Mouse (Mus musculus): ENCODE measurements around the gene Gm6657.

Gm6657 gene

DNA sequence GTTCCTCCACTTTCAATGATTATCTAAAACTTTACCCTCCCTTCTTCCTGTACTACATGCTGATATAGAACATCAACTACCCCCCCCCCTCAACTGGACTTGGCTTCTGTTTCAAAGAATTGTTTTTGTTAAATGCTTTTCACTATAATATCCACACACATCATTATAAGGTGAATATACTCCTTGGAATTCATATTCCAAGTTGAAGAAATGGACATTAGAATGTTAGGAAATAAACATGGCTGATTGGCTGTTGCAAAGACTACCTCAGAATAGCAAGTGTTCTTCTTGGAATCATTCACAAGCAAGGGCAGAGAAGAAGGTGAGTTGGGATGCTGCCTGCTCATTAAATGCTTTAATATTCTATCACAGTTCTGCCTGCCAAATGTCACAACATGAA, at the start of gene Gm6657:
TSS of gene Gm6657 (plus strand) at position 301 of the 400 bp plus-strand sequence.
- no peak for DNase-seq (ENCODE audit: low spot score in 2 of 2)

DNA sequence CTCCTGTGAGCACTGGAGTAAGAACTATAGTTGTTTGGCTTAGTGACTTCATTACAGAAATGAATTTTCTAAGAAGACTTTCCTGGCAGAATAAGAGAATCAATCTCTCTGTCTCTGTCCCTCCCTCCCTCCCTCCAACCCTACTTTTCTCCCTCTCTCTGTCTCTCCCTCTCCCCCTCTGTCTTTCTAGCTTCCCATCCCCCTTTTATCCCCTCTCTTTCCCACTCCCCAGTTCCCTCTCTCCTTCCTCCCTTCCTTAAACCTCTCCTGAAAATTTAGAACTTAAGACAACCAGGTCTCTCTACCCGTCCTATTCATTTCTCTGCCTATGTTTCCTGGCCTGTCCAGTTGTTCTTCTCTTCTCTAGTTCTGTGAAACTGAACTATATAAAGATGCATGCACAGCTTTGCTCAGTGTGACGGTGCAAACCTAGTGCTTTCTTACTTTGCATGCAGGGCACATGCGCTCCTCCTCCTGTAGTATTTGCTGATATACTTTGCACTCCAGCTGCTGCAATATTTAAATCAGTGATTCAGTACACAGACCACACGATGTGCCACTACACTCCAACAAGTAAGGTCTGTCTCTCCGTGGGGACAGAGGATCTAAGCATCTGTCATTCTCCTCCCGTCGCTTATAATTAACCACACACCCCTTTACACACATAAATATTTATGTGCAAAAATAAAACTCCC, 40.6 kb upstream of the Gm6657 start:
- no peak for DNase-seq (ENCODE audit: low spot score in 2 of 2)

DNA sequence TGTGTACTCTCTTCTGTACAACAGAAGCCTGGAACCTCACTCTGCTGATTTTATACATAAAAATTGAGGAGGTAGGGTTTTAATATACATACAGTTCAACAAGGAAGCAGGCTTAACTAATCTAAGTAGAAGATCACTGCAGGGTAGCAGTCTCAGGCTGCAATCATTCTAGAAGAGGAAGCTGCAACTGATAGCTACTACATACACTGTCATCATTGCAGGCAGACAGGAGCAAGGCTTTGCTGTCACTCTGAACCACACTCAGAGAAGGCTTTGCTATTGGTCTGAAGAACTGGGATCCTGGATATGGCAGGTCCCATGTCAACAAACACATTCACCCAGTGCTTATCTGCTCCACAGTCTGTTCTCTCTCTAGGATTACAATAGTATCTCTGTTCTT, 23.9 kb upstream of the Gm6657 start:
- DNase-seq (ENCODE audit: low spot score in 2 of 2): no peak

DNA sequence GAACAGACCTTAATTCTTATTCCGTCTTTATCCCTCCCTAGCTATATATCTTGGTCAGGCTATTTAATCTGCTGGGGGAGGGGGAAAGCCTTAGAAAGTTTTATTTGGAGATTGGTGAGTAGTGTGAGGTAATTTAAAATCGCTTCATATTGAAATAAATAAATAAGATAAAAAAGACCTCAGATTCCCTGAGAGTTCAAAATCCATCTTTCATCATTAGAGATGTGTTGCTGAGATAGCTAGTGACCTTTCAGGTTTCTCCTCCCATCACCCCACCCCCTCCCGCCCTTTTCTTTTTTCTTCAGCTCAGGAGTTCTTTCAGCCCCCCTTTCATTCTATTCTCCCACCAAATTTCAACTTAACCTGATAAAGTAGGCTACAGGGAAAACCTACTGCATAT, 20.1 kb upstream of the Gm6657 start:
- DNase-seq (ENCODE audit: low spot score in 2 of 2): no peak

DNA sequence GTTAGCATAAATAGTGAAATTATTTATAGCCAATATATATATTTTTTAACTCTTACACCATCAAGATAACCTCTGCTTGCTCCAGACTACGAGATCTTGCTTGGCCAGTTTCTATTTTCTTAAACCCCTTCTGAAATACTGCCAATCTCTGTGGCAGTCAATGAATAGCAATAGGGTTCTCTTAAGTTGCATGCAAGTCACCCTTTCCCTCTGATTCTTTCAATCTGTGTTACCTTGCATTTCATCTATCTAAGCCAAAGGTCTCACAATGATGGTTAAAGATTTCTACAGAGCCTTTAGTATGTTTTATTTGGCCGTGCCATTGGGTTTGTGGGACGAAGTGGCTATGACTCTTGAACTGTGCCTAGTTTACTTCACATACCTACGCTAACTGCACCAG, 19.4 kb upstream of the Gm6657 start:
- DNase-seq (ENCODE audit: low spot score in 2 of 2): no peak

DNA sequence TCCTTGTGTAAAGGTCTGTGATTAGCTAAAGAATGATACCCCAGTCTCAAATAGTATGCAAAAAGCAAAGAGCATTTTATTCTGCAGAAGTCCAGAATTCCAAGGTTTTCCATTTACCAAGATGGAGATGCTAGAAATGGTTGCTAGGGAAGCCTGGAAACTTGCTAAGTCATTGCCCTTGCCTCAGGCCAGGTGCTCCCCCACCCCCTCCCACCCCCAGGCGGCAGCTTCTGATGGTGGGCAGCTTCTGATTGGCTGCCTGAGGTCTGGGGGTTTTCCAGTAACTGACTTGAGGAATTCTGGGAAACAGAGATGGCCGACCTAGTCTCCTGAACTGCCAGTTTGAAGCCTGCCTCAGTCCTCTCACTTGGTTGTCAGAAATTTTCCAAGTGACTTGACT, 12.6 kb upstream of the Gm6657 start:
- DNase-seq (ENCODE audit: low spot score in 2 of 2): no peak

DNA sequence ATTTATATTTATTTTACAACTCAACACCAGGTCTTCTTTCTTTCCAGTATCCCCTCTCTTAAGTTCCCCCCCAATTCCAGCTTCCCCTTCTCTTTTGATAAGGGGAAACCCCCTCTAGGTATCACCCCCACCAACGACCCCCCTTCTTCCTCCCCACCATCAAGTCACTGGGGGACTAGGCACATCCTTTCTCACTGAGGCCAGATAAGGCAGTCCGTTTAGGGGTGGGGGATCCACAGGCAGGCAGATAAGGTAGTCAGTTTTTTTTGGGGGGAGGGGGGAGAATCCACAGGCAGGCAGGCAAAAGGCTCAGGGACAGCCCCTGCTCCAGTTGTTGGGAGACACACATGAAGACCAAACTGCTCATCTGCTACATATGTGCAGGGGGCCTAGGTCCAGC, 1.3 kb downstream of the Gm6657 start:
- DNase-seq (ENCODE audit: low spot score in 2 of 2): no peak

DNA sequence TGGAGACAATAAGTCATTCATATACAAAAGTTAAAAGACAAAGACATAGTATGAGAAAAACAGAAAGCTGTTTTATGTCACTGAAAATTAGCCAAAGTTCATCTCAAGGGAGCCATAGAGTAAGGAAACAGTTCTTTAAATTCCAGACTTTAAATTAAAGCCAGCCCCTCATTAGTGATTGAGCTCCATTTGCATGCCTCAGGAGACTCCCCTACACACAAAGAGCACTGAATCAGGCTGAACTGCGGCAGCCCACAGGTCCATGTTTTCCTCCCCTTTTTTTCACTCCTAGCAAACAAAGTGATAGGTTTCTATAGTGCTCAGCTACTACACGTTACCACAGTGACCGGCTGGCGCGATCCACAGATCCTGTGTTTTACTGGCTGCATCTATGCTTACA, 9.6 kb downstream of the Gm6657 start:
- DNase-seq (ENCODE audit: low spot score in 2 of 2): no peak

DNA sequence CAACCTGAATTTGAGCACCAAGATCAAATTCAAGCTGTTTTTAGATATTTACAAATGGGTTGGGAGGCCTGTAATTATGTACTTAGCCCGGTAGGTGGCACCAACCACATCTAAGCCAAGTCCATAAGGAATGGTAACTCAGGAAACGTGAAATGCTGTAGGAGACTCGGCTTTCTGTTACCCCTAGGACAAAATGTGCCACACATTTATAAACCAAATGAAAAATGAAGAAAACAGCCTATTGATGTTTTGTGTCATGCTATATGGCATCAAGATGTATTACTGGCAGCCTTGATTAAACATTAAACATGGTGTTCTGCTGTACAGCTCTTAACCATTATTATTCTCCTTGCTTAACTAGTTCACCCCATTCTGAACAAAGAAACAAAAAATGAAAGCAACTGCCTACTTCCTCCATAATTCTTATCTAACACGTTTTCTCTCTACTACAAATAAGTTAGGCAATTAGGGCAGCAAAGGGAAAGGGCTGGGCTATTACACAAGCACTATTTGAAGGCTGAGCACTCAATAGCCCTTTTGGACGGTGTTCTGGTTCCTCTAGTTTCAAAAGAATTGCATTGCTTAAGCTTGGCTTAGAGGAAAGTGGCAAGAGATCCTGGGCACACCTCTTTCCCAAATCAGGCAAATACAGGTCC, 12.0 kb downstream of the Gm6657 start:
- DNase-seq (ENCODE audit: low spot score in 2 of 2): peak; percentile 23 to 48

DNA sequence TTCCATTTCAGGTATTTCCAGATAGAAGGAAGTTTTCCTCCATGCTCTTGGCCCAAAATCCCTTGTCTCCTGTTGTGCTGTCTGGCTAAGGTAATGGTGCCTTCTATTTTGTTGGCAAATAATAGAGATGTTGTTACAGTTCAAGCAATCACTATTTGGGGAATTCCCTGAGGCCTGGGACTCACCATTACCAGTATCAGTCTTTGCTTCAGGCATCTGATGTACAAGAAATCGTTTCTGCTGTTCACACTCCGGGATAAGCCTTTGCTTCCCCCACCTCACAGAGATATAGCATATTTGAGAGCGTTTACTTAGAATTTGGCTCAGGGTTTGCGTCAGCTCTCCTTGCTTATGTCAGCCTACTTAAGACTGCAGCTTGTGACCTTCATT, 12.5 kb downstream of the Gm6657 start:
- DNase-seq (ENCODE audit: low spot score in 2 of 2): no peak

DNA sequence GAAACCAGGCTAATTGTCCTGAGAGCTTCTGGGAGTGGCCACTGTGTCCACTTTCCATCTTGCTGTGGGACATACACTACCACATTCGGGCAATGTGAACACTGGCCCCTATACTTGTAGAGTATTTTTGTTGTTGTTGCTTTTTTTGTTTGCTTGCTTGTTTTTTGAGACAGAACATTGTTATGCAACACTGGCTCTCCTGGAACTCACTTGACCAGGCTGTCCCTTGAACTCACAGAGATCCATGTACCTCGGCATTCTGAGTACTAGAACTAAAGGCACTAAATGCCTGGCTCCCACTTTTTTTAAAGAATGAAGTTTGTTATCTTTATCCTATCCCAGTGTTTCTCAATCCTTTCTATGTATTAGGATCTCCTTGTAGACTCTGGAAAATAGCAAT, 15.8 kb downstream of the Gm6657 start:
- DNase-seq (ENCODE audit: low spot score in 2 of 2): no peak

DNA sequence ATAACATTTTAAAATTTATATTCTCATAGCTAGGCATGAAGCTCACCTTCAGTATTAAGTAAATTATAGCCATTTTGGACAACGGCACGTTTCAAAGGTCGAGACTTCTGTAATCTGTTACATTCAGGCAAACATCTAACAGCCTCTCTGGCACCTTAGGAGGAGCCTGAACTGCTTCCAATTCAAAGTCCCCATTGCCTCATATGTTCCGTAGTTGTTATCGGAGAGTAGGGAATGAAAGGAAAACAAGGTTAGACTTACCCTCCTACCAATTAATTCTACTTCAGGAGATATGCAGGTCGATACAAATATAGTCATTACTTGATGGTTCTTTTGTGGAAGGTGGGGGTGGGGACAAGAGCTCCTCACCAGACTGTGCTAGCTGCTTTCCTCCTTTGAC, 21.4 kb downstream of the Gm6657 start:
- DNase-seq (ENCODE audit: low spot score in 2 of 2): no peak

DNA sequence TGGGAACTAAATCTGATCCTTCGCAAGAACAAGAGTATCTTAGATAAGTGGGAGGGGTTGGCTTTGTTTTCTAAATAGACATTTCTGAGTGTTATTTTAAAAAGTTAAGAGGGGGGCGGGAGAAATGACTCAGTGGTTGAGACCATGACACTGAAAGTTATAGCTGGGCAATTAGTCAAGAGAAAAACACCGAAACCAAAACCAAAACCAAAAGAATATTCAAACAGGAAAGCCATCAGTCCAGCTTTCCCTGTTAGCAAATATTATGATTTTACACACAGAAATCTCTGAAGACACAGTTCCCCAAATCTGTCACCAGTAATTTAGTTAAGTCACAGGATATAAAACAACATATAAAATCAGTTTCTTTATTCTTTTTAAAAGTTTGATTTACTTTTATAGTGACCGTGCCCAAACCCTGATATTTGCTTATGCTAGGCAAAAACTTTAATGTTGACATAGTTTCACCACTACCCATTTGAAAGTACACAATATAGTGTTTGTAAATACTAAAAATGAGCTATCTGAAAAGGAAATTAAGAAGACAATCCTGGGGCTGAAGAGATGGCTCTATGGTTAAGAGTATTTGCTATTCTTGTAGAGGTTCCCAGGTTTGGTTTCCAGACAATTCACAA, 25.3 kb downstream of the Gm6657 start:
- peak; percentile 7 to 19 for DNase-seq (ENCODE audit: low spot score in 2 of 2)

DNA sequence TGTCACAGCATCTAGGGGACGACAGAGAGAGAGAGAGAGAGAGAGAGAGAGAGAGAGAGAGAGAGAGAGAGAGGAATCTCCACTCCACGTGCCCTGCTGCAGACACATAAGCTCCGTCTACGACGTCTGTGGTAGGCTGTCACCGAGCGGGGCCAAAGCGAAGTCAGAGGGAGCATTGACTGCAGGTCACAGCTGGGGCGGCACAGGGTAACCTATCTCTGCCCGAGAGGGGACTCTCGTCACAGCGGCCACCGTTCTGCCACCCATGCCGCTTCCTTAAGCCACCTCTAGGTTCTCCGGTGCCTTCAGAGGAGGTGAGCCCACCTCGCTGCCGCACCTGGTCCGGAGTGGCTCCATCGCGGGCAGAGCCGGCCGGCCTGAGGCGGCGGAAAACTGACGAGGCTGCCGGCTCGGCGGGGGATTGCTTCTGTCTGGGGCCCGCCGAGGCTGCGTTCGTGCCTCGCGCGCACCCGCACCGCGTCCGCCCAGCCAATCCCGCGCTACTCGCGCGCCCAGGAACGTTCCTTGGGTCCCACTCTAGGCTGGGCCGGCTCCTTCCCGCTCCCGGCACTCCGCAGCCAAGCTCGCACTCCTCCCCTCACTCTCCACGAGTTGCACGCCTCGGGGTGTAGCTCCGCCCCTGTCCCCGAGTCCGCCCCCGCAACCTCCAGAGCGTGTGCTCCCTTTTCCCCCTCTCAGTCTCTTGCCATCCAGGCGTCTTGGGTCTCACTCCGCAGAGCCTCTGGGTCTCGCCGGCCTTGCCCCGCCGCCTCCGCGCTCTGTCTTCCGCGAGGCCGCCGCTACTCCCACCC, 31.9 kb downstream of the Gm6657 start, which contains the start of gene Gphn:
TSS of gene Gphn (plus strand) at position 673 of the 812 bp plus-strand sequence.
- peak; percentile 71 to 82 for DNase-seq (ENCODE audit: low spot score in 2 of 2)

DNA sequence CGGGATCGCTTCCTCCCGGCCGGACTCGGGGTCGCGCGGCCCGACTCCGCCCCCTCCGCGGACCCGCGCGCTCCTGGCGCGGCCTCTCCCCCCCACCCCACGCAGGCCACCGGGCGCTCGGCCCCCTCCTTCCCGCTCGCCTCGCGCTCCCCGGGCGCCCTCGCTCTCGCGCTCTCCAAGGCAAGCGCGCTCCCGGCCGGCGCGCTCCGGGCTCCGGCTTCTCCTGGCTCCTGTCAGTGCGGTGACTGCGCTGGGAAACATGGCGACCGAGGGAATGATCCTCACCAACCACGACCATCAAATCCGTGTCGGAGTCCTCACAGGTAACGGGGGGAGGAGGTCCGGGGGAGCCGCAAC, 32.5 kb downstream of the Gm6657 start:
- DNase-seq (ENCODE audit: low spot score in 2 of 2): no peak

DNA sequence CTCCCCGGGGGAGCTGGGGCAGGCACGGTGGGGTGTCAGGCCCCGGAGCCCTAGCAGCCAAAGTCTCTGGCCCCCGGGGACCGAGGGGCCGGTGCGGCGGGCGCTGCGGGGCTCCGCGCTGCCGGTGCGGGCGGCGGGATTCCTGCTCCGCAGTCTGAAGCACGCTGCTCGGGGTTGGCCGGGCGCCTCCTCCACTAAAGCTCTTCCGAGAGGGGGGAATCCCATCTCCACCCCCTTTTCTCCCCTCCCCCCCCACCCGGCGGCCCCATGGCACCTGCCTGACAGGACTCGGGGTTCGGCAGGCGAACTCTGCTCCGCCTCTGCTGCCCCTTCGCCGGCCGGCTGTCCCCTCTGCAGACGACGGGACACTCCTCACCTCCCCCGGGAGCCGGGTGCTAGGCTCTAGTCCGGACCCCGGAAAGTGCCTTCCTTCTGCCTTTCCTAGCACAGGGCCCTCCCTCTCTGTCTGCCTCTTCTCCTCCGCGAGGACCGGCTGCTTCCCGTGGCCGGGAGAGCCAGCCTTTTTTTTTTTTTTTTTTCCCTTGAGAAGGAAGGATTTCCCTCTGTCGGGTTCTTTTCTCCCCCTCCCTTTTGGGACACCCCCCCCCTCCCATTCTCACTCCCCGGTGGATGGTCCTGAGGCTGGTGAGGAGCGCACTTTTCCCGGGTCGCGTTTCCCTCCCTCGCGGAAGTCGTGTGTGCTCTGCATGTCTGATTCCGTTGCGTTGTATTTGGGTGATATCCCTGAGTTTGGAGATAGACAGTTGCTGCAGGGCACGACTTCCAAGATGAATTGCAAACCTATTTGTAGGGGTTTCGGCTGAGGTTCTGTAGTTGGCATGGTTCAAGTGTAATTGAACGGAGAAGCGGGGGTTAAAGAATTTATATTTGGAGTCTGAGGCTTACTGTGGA, 33.2 kb downstream of the Gm6657 start:
- peak; percentile 2 to 21 for DNase-seq (ENCODE audit: low spot score in 2 of 2)

DNA sequence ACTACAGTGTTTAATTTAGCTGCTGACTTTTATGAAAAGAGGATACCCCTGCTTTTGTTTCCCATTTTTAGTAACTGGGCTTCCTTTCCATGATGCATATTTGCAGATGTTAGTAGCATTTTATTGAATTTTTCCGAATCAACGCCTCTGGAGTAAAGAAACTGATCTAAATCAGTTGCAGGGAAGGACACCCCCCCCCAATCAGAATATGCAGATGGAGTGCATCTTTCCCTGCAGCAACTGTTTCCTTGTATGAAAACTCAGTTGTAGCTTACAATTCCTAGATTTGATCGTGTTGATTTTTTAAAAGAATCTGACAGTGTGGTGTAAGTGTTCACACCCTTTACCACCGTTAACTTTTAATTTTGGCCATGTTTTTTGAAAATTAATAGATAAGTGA, 34.1 kb downstream of the Gm6657 start:
- no peak for DNase-seq (ENCODE audit: low spot score in 2 of 2)

DNA sequence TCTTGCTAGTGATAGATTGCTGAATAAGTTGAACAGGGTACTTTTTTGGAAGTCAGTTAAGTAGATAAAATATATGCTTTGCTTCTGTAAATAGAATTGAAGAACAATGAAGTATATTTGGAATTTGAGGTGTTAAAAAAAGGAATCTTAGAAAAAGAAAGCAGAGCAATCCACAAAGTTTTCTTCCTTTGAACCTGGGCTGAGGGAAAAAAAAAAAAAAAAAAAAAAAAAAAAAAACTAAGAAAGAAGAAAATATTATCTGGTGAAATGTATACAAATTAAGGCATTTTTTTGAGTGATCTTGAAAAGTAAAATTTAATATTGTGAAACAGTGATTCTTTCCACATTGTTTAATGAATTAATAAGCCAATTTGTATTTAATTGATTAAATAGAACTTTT, 38.5 kb downstream of the Gm6657 start:
- no peak for DNase-seq (ENCODE audit: low spot score in 2 of 2)

DNA sequence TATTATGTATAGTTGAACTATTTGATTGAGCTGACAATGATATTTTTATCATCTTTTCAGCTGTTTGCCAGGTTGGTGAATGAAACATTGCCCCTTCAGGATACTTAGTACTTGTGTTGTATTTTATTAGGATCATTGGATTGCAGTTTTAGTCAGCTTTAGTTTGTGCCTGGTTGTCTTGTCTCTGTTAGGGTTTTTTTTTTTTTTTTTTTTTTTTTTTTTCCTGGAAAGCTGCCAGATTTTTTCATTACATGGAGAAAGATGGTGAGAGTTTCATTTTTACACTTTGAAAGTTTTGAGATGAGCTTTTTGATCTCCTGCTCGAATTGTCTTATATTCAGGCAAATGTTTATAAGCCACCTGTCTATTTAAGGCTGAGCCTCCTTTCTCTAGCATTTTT, 54.3 kb downstream of the Gm6657 start:
- DNase-seq (ENCODE audit: low spot score in 2 of 2): no peak

DNA sequence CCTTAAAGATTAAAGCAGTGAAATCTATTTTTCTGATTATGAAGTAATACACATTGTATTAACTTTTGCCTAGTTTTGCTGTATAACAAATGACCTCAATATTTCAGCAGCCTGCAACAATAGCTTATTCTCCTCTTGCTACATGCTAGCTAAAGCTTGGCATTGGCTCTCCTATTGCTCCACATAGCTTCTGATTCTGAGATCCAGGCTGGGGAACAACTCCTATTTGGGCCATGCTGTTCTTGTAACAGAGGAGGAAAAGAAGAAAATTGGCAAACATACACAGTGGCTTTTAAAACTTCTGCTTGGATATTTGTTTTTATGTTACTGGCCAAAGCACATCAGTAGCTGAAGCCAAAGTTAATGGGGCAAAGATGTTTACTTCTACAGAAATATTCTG, 55.1 kb downstream of the Gm6657 start:
- no peak for DNase-seq (ENCODE audit: low spot score in 2 of 2)

Data from natural killer cell, adult 2 months (primary cell).